Mouse (Mus musculus): ENCODE data around the gene Lifr. TPM values are rescaled to one million over a fixed set of nuclear protein-coding genes. Genes with fewer than 3 reads are reported as not detected.

The Lifr gene
- polyA plus RNA-seq, 1 experiment from 2014 or later, result 8.5 TPM

GRCm38 (mm10) chr15:7138471-7138870, 48.1 kb downstream of the Lifr start:
- WGBS, result 97% methylated on average over 14 of the region's 14 CpGs
- Histone ChIP-seq H3K27me3 (replicated peaks; ENCODE audit: control insufficient read depth, insufficient read depth, low read length) (no peaks in the 10 kb centered on the region), H3K4me2 (ENCODE audit: low read length) (no peak overlapping the region), H3K4me3 (ENCODE audit: low read depth, low read length) (no peak overlapping the region), H3K27ac (ENCODE audit: low read depth, low read length) (no peak overlapping the region), H3K9ac (ENCODE audit: low read length) (no peak overlapping the region), H3K4me1 (ENCODE audit: control insufficient read depth, insufficient read depth, low read length) (no peaks in the 10 kb centered on the region), H3K36me3 (ENCODE audit: control insufficient read depth, insufficient read depth, low read length) (no peaks in the 10 kb centered on the region), H3K9me3 (replicated peaks; ENCODE audit: control insufficient read depth, low read length) (no peaks in the 10 kb centered on the region)
- ATAC-seq (no peak), DNase-seq (ENCODE audit: low spot score) (no peak)

- 86% methylated on average over 7 of the region's 7 CpGs for WGBS
- H3K9ac ChIP-seq (ENCODE audit: low read length), result no peak overlapping the region
- no peak for ATAC-seq
- H3K9me3 ChIP-seq (replicated peaks; ENCODE audit: control insufficient read depth, low read length), result no peaks in the 10 kb centered on the region
- no peak for DNase-seq (ENCODE audit: low spot score)
- H3K36me3 ChIP-seq (ENCODE audit: control insufficient read depth, insufficient read depth, low read length), result no peaks in the 10 kb centered on the region
- no peak overlapping the region for H3K4me3 ChIP-seq (ENCODE audit: low read depth, low read length)
- H3K27me3 ChIP-seq (replicated peaks; ENCODE audit: control insufficient read depth, insufficient read depth, low read length), result no peaks in the 10 kb centered on the region
- no peak overlapping the region for H3K27ac ChIP-seq (ENCODE audit: low read depth, low read length)
- peaks cover 5% of the 10 kb centered on the region; the same call in 1 of the 2 replicates for H3K4me1 ChIP-seq (ENCODE audit: control insufficient read depth, insufficient read depth, low read length)
- H3K4me2 ChIP-seq (ENCODE audit: low read length), result no peak overlapping the region
These were observed 49.9 kb downstream of the Lifr start for GRCm38 (mm10) chr15:7140322-7140721.

GRCm38 (mm10) chr15:7141246-7141645, 50.8 kb downstream of the Lifr start:
- Histone ChIP-seq H3K4me1 (ENCODE audit: control insufficient read depth, insufficient read depth, low read length) (peaks cover 7% of the 10 kb centered on the region; the same call in 1 of the 2 replicates), H3K4me2 (ENCODE audit: low read length) (no peak overlapping the region), H3K4me3 (ENCODE audit: low read depth, low read length) (no peak overlapping the region), H3K27ac (ENCODE audit: low read depth, low read length) (no peak overlapping the region), H3K9me3 (replicated peaks; ENCODE audit: control insufficient read depth, low read length) (no peaks in the 10 kb centered on the region), H3K27me3 (replicated peaks; ENCODE audit: control insufficient read depth, insufficient read depth, low read length) (no peaks in the 10 kb centered on the region), H3K9ac (ENCODE audit: low read length) (no peak overlapping the region), H3K36me3 (ENCODE audit: control insufficient read depth, insufficient read depth, low read length) (no peaks in the 10 kb centered on the region)
- WGBS, result 92% methylated on average over 13 of the region's 13 CpGs
- ATAC-seq, result no peak
- DNase-seq (ENCODE audit: low spot score), result no peak

- DNase-seq (ENCODE audit: low spot score), result no peak
- H3K4me2 ChIP-seq (ENCODE audit: low read length), result no peak overlapping the region
- H3K9me3 ChIP-seq (replicated peaks; ENCODE audit: control insufficient read depth, low read length), result no peaks in the 10 kb centered on the region
- no peaks in the 10 kb centered on the region for H3K36me3 ChIP-seq (ENCODE audit: control insufficient read depth, insufficient read depth, low read length)
- H3K27me3 ChIP-seq (replicated peaks; ENCODE audit: control insufficient read depth, insufficient read depth, low read length), result no peaks in the 10 kb centered on the region
- no peak overlapping the region for H3K9ac ChIP-seq (ENCODE audit: low read length)
- H3K4me1 ChIP-seq (ENCODE audit: control insufficient read depth, insufficient read depth, low read length), result peaks cover 7% of the 10 kb centered on the region; the same call in 1 of the 2 replicates
- WGBS, result 76% methylated on average over 15 of the region's 15 CpGs
- no peak for ATAC-seq
- H3K4me3 ChIP-seq (ENCODE audit: low read depth, low read length), result no peak overlapping the region
- no peak overlapping the region for H3K27ac ChIP-seq (ENCODE audit: low read depth, low read length)
These were observed 53.3 kb downstream of the Lifr start for GRCm38 (mm10) chr15:7143689-7144170.

GRCm38 (mm10) chr15:7144542-7144941, 54.1 kb downstream of the Lifr start:
- no peaks in the 10 kb centered on the region for H3K9me3 ChIP-seq (replicated peaks; ENCODE audit: control insufficient read depth, low read length)
- WGBS, result 76% methylated on average over 3 of the region's 3 CpGs
- no peaks in the 10 kb centered on the region for H3K27me3 ChIP-seq (replicated peaks; ENCODE audit: control insufficient read depth, insufficient read depth, low read length)
- ATAC-seq (no peak), DNase-seq (ENCODE audit: low spot score) (peak; percentile 17)
- no peak overlapping the region for H3K4me3 ChIP-seq (ENCODE audit: low read depth, low read length)
- H3K4me1 ChIP-seq (ENCODE audit: control insufficient read depth, insufficient read depth, low read length), result peaks cover 7% of the 10 kb centered on the region; the same call in 1 of the 2 replicates
- H3K36me3 ChIP-seq (ENCODE audit: control insufficient read depth, insufficient read depth, low read length), result no peaks in the 10 kb centered on the region
- H3K9ac ChIP-seq (ENCODE audit: low read length), result no peak overlapping the region
- no peak overlapping the region for H3K27ac ChIP-seq (ENCODE audit: low read depth, low read length)
- H3K4me2 ChIP-seq (ENCODE audit: low read length), result no peak overlapping the region

DNA sequence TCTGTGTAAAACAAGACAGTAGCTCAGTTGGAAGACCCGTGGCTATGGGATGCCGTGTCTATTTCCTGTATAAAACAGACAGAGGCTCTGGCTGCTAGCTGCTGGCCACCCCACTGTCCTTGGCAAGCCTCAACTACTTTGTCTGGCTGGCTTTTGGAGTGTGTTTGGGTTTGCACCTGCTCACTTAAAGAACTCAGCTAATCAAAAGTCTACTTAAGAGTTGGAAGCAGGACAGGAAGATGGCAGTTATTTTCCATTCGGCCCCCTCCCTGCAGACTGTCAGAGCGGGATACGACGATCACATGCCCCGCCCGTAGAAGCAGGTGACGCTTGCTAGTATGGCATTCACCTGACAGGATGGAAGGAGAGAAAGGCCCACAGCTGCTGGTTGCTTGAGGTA, 54.5 kb downstream of the Lifr start:
- no peaks in the 10 kb centered on the region for H3K9me3 ChIP-seq (replicated peaks; ENCODE audit: control insufficient read depth, low read length)
- H3K27me3 ChIP-seq (replicated peaks; ENCODE audit: control insufficient read depth, insufficient read depth, low read length), result no peaks in the 10 kb centered on the region
- H3K27ac ChIP-seq (ENCODE audit: low read depth, low read length), result no peak overlapping the region
- 68% methylated on average over 9 of the region's 9 CpGs for WGBS
- DNase-seq (ENCODE audit: low spot score), result peak; percentile 45
- no peak overlapping the region for H3K4me2 ChIP-seq (ENCODE audit: low read length)
- no peak overlapping the region for H3K4me3 ChIP-seq (ENCODE audit: low read depth, low read length)
- H3K4me1 ChIP-seq (ENCODE audit: control insufficient read depth, insufficient read depth, low read length), result peaks cover 7% of the 10 kb centered on the region; the same call in 1 of the 2 replicates
- no peaks in the 10 kb centered on the region for H3K36me3 ChIP-seq (ENCODE audit: control insufficient read depth, insufficient read depth, low read length)
- H3K9ac ChIP-seq (ENCODE audit: low read length), result no peak overlapping the region
- ATAC-seq, result peak; percentile 19; the same call in 1 of the 2 replicates

DNA sequence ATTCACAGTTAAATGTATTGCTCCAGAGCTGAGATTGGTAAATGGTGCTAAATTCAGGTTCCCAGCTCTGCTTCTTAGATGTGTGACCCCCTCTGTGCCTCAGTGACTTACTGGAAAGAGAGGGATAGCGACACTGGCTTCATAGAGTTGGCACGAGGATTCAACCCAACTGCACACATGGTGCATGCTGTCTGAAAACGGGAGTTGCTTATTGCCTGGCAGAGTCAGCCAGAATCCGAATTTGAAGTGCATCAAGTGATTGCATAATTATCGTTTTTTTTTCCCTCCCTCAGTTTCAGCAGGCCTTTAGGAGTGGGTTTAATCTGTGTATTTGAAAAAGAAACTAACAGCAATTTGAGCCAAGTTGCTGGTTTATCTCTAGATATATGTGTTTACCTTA, 55.1 kb downstream of the Lifr start:
- Histone ChIP-seq H3K4me1 (ENCODE audit: control insufficient read depth, insufficient read depth, low read length) (peaks cover 7% of the 10 kb centered on the region; the same call in 1 of the 2 replicates), H3K36me3 (ENCODE audit: control insufficient read depth, insufficient read depth, low read length) (no peaks in the 10 kb centered on the region), H3K4me2 (ENCODE audit: low read length) (no peak overlapping the region), H3K9ac (ENCODE audit: low read length) (no peak overlapping the region), H3K9me3 (replicated peaks; ENCODE audit: control insufficient read depth, low read length) (no peaks in the 10 kb centered on the region), H3K27ac (ENCODE audit: low read depth, low read length) (no peak overlapping the region), H3K4me3 (ENCODE audit: low read depth, low read length) (no peak overlapping the region), H3K27me3 (replicated peaks; ENCODE audit: control insufficient read depth, insufficient read depth, low read length) (no peaks in the 10 kb centered on the region)
- WGBS, result 64% methylated on average over 5 of the region's 5 CpGs
- DNase-seq (ENCODE audit: low spot score), result peak; percentile 48
- ATAC-seq, result peak; percentile 42; the same call in 1 of the 2 replicates

- no peak overlapping the region for H3K9ac ChIP-seq (ENCODE audit: low read length)
- DNase-seq (ENCODE audit: low spot score) (peak; percentile 63), ATAC-seq (peak; percentile 60; the same call in 1 of the 2 replicates)
- no peak overlapping the region for H3K4me3 ChIP-seq (ENCODE audit: low read depth, low read length)
- H3K4me2 ChIP-seq (ENCODE audit: low read length), result no peak overlapping the region
- H3K4me1 ChIP-seq (ENCODE audit: control insufficient read depth, insufficient read depth, low read length), result peaks cover 7% of the 10 kb centered on the region; the same call in 1 of the 2 replicates
- WGBS, result 66% methylated on average over 8 of the region's 8 CpGs
- no peaks in the 10 kb centered on the region for H3K27me3 ChIP-seq (replicated peaks; ENCODE audit: control insufficient read depth, insufficient read depth, low read length)
- H3K36me3 ChIP-seq (ENCODE audit: control insufficient read depth, insufficient read depth, low read length), result no peaks in the 10 kb centered on the region
- H3K27ac ChIP-seq (ENCODE audit: low read depth, low read length), result no peak overlapping the region
- no peaks in the 10 kb centered on the region for H3K9me3 ChIP-seq (replicated peaks; ENCODE audit: control insufficient read depth, low read length)
These were observed 56.1 kb downstream of the Lifr start for GRCm38 (mm10) chr15:7146529-7146928.

DNA sequence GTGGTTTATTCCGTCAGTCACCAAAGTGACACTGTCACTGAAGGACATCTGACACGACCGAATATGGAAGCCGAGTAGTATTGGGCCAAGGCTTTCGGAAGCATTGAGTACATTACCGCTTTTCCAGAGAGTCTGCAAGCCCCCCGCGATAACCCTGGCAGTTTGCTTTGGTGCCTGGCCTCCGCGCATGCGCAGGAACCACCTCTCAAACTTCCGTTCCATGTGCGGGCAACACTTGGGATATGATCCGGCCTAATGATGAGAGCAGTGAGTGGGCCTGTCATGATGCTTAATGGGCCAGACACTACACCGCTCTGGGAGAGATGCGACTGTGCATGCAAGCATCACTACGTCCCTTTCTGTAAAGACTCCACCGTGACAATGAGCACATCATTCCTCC, 59.4 kb downstream of the Lifr start:
- 94% methylated on average over 18 of the region's 18 CpGs for WGBS

More for the DNA sequence above, 59.4 kb downstream of the Lifr start:
- Histone ChIP-seq H3K4me1 (ENCODE audit: control insufficient read depth, insufficient read depth, low read length) (peaks cover 7% of the 10 kb centered on the region; the same call in 1 of the 2 replicates), H3K9me3 (replicated peaks; ENCODE audit: control insufficient read depth, low read length) (no peaks in the 10 kb centered on the region), H3K36me3 (ENCODE audit: control insufficient read depth, insufficient read depth, low read length) (no peaks in the 10 kb centered on the region), H3K4me2 (ENCODE audit: low read length) (no peak overlapping the region), H3K4me3 (ENCODE audit: low read depth, low read length) (no peak overlapping the region), H3K27me3 (replicated peaks; ENCODE audit: control insufficient read depth, insufficient read depth, low read length) (no peaks in the 10 kb centered on the region), H3K9ac (ENCODE audit: low read length) (no peak overlapping the region), H3K27ac (ENCODE audit: low read depth, low read length) (no peak overlapping the region)
- ATAC-seq, result no peak
- DNase-seq (ENCODE audit: low spot score), result no peak
